Mouse (Mus musculus) activated CD4-positive, CD25-positive, alpha-beta regulatory T cell, adult 4 months (primary cell): Measurements from ENCODE around the gene Chil1. TPM values are rescaled to one million over a fixed set of nuclear protein-coding genes. Genes with fewer than 3 reads are reported as not detected.

Experiments used
- ATAC-seq: one replicate; pipeline ENCODE4 v1.8.0; 2017
- polyA plus RNA-seq, 2 experiments: library from polyadenylated mRNA; unstranded; fragments of 100-300 nt; shearing (Covaris generic); gene quantifications; one replicate each; pipeline ENCODE4 v1.2.1; 2017

The Chil1 gene
- polyA plus RNA-seq, 2 experiments from 2014 or later = not detected

DNA sequence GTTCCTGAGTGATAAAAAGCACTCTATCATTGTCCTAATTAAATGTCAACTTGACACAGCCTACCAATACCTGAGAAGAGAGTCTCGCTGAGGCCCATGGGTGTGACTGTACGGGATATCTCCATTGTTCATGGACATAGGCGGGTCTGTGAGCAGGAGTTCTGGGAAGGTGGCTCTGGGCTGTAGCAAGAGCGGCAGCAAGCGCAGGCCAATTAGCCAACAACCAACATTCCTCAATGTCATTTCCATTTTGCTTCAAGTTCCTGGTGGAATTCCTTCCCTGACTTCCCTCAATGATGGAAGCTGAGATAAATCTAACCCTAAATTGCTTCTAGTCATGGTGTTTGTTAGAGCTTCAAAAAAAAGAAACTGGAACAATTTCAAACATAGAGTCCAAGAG, 4.0 kb upstream of the Chil1 start:
- ATAC-seq = no peak

DNA sequence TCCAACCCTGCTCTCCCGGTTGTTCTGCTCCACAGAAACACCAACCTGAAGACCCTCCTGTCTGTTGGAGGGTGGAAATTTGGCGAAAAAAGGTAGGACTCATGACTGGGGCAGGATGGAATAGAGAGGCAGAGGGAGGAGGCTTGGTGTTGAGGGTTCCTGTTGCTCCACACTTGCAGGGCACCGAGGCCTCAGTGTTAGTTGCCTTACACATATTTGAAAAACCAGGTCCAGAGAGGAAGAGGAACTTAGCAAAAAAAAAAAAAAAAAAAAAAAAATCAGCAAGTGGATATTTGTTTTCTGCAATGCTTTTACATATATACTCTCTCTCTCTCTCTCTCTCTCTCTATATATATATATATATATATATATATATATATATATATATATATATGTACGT, 2.1 kb downstream of the Chil1 start:
- ATAC-seq = no peak

DNA sequence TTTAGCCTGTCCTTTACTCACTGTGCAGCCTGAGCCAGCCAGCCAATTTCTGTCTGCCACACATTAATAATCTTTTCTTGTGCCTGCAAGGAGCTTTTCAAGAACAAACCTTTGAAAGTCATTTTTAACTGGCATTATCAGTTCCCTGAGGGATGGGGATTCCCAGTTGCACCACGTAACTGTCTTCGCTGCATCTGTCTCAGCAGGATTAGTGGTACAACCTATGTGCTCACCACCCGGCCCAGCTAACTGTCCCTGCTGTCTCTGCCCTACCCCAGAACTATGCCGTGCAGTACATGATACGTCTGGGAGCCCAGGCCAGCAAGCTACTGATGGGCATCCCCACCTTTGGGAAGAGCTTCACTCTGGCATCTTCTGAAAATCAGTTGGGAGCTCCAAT, 6.2 kb downstream of the Chil1 start:
- ATAC-seq = no peak

DNA sequence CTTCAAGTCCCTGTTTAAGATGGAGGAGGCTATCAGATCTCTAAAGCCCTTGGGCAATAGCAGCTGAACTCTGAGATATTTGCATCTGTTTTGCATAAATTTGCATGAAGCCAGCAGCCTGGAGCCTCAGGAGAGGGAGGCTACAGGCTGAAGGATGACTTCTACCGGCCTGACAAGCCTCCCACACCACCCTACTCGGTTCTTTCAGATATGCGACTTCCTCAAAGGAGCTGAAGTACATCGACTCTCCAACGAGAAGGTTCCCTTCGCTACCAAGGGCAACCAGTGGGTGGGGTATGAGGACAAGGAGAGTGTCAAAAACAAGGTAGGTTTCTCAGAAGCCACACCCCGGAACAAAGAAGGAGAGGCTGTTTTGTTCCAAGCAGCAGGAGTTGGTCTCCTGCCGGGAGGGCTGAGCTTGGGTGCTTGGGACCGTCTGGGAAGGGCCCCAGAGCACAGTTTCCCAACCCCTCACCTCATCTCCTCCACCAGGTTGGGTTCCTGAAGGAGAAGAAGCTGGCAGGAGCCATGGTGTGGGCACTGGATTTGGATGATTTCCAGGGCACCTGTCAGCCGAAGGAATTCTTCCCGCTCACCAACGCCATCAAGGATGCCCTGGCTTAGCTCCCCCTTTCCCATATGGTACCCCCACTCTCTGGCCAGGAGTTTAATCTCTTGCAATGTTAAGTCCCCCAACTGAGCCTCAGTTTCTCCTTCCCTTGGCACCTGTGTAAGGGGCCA, 7.2 kb downstream of the Chil1 start:
- ATAC-seq = peak; percentile 40

DNA sequence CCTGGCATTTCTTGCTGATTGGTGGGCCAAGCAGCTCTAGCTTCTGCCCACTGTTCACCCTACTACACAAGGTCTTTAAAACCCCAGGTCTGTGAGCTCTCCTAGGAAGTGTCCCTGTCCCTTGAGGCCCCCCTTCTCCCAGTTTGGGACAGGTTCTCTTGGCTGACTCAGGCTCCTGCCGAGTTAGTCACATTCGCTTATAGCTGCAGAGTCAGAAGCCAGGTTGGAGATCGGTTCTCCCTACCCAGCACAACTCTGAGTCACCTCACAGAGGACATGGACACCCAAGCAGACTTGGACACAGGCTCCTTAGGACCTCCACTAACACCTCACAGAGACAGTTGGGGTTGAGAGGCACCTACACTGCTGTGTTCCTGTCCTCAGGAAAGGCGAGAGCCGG, 9.2 kb downstream of the Chil1 start:
- ATAC-seq = no peak

DNA sequence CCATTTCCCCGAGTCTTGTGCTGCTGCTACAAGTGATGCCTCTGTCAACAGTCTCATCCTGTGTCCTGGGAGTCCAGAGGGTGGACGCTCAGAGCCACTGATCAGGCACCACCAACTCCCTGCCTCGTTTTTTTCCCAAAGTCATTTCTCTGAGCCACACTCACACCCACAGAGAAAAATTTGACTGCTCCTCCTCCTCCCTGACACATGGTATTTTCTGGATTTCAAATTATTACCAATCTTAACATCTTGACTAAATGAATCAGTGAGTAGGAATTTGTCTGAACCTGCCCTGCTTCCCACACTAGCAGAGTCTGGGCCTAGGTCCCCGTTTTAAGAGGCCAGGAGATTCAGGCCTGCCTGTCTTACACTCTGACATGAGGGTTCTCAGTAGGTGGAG, 10.0 kb downstream of the Chil1 start:
- ATAC-seq = no peak

DNA sequence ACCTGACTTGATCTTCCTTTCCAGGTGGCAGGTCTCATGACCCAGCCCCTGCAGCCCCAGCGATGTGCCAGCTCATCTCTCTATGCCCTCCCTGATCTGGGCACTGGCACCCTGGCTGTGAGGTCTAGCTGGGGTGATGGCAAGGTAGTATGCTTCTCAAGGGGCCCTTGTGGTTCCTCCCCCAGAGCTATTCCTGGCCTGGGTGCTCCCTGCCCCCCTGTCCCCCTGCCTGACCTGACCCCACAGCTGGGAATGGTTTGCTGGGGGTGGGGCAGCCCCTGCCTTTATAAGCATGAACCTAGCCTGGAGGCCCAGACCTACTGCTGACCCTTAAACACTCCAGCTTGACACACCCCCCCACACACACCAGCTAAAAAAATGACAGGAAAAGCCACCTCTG, 11.2 kb downstream of the Chil1 start, which contains the start of gene Mybph:
Gene Mybph, plus strand, starts transcription at position 323 of the 400 bp plus-strand sequence.
- ATAC-seq = no peak

DNA sequence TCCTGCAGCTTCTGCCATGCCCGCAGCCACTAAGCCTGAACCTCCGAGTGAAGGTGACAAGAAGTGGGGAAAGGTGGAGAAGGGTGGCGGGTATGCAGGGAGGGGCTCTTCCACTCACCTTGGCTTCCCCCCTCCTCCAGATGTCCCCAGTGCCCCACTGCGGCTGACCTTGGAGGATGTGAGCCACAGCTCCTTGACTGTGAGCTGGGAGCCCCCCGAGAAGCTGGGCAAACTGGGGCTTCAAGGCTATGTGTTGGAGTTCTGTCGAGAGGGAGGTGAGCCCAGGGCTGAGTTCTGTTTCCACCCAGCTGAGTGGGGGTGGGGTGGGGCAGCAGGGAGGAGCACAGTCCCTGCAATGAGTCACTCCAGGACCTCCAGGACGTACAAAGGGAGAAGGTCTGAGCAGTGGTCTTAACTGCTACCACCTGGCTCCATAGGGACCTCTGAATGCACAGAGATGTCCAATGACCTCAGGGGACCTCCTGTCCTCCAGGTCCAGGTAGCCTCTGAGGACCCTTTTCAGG, 11.8 kb downstream of the Chil1 start:
- ATAC-seq = no peak

DNA sequence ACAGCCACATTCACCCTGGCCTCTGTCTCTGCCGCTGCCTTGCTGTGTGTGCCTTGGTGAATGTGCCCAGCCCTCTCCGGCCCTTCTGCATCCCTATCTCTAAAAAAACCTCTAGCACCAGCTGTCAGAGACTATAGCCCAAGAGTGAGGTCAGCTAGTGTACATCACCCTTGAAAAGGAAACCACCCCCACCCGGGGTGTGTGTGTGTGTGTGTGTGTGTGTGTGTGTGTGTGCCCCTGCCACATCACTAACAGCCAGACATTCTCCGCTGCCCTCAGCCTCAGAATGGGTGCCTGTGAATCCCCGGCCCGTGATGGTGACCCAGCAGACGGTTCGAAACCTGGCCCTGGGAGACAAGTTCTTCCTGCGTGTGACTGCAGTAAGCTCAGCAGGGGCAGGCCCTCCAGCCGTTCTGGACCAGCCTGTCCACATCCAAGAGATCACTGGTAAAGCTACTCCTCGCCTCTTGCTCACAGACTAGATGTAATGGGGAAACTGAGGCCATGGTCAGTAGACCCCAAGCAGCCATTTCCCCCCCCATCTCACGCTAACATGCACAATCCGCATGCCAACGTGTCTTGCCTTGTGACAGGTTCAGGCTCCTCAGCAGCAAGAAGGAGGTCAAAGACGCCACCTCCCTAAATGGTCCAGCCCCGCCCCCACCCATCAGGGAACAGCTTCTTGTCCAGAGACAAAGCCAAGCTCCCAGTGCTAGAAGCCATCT, 12.5 kb downstream of the Chil1 start:
- no peak for ATAC-seq

DNA sequence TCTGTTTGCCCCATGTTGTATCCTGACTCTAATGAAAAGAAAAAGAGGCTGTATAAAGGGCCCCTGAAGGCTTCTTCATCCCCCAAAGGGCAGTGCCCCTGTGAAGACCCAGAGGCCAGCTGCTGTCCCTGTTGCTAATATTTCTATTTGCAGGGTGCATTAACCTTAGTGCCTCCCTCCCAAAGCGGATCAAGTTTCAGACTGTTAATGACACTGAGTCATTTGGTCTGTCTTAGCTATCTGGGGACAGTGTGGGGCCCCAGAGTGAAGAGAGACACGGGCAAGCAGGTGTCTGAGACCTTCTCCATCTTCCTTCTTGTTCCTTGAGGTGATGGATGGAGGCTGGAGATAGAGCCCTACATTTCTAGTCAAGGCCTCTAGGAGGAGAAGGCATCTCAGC, 13.1 kb downstream of the Chil1 start:
- ATAC-seq = no peak

DNA sequence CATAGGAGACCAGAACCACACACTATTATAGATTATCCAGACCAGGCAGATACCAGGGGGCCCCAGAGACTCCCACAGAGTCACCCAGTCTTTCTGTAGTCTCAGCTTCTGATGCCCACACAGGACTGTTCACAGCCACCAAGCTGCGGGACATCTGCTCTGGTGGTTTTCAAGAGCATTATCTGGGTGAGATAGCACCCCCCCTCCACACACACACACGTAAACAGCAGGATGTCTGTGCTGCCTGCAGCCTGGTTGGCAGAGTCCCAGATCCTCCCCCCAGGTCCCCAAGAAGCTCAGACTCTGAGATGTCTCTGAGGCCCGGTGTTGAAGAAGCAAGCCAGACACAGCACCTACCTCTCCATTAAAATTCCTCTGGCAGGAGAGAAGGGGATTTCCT, 13.6 kb downstream of the Chil1 start:
- peak; percentile 40 for ATAC-seq

DNA sequence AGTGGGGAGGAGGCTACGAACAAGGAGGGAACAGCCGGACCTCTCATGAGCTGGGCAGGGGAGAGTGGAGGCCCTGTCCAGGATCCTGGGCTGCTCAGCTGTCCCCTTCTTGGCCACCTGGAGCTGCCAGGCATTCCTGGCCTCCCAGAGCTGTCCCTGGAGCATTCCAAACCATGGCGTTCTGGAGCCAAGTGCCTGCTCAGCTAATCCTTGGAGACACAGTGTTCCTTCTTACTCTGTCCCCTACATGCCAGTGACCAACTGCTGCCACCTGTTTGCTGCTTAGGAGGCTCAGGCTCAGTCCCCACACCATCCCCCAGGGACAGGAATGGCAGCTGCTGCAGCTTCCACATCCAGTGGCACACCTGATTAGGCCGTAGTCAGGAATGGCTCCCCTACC, 14.0 kb downstream of the Chil1 start:
- no peak for ATAC-seq

DNA sequence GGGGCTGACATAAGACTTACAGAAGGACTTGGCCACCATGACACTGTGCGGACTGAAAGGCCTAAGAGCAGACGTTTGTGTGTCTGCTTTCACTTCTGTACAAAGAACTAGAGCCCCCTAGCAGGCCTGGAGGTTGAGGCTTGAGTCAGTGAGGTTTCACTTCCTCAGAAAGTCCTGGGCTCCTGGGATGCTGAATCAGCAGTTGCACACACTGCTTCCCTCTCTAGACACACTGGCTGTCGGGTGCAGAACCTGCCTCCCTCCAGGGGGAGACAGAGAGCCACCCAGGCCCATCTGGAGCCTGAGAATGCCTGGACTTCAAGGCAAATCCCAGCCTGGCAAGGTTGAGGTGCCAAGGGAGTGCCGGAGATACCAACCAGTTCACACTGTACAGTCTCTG, 14.4 kb downstream of the Chil1 start:
- ATAC-seq = peak; percentile 75

DNA sequence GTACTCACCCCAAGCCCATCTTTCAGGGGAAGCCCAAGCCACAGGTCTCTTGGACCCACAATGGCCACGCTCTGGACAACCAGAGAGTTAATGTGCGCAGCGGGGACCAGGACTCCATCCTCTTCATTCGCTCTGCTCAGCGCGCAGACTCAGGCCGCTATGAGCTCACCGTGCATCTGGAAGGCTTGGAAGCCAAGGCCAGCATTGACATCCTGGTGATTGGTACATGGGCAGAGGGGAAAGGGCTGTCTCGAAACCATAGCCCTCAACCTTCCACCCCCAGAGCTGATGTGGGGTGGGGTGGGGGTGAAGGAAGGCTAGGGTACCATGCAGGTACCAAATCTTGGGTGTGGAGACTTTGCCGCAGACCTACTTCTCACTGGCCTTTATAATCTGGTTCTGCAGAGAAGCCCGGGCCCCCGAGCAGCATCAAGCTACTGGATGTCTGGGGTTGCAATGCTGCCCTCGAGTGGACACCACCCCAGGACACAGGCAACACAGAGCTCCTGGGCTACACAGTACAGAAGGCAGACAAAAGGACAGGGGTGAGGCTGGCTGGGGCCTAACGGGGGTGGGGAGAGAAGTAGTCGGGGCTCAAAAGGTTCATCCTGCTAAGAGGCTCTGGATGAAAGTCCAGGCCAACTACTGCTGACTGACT, 15.5 kb downstream of the Chil1 start:
- ATAC-seq = no peak

DNA sequence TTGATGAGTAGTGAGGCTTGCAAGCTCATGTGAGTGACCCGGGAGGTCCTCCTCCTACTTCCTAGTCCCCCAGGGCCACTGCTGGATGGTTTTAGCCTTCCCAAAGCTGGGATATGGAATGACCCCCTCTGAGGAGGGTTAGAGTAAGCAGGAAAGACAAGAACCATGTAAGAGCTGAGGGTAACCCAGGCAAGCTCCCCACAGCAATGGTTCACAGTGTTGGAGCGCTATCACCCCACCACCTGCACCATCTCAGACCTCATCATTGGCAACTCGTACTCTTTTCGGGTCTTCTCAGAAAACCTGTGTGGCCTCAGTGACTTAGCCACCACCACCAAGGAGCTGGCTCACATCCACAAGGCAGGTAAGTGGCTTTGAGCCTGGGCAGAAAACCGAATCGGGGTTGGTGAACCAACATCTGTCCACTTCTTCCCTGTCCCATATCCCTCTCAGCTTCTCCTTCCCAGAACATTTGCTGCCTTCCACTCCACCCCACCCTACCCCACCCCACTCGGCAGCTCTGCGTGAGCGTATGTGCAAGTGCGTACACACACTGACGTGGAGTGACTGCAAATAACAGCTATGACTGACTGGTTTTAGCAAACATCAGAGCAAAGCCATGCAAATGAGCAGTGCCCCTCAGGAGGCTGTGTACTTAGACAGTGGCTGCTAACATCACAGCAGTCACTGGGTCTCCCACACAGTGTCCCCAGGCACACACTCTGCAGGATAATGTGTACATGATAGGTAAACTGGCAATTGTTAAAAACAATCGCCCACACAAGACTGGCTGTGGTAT, 16.4 kb downstream of the Chil1 start:
- ATAC-seq = no peak

DNA sequence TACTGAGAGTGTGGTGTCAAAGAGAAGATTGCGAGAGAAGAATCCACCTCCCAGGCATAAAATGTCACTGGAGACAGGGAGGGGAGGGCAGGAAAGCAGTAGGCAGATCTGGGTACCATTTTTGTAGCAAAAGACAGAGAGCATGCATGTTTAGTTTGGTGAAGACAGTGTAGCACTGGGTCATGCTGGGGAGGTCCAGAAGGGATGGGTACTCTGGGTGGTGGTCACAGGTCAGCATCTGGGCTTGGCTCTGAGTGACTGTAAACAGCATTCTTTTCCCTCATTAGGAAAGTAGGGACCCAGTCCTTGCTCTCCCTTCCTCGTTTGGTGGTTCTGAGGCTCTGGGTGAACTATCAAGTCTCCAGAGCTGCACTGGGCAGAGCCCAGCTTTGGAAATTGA, 18.5 kb downstream of the Chil1 start:
- no peak for ATAC-seq

DNA sequence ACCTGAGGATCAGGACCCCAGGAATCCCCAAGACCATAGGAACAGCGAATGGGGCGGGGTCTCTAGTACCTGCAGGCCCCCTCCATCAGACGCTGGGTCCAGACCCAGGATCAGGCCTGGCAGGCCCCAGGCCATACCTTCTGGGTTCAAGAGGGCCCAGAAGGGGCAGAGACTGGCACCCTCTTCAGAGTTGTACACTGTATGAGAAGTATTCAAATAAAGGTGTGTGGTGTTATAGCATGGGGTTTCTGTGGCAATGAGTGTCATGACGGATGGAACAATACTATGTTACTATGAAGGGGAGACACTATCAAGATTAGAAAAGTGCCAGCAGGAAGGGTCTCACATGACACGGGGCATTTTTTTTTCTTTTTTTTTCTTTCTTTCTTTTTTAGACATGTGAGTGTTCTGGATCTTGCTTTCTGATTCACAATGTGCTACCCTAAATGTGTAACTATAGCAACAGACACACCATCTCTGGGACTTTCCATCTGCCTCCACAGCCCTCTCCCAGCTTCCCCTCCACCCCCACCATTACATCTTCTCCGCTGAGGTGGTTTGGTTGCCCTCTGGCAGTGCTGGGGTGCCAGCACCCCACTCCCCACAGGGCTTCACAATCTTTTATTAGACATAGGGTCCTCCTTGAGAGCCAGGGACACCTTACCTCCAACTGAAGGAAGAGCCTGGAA, 19.2 kb downstream of the Chil1 start:
- peak; percentile 47 for ATAC-seq

DNA sequence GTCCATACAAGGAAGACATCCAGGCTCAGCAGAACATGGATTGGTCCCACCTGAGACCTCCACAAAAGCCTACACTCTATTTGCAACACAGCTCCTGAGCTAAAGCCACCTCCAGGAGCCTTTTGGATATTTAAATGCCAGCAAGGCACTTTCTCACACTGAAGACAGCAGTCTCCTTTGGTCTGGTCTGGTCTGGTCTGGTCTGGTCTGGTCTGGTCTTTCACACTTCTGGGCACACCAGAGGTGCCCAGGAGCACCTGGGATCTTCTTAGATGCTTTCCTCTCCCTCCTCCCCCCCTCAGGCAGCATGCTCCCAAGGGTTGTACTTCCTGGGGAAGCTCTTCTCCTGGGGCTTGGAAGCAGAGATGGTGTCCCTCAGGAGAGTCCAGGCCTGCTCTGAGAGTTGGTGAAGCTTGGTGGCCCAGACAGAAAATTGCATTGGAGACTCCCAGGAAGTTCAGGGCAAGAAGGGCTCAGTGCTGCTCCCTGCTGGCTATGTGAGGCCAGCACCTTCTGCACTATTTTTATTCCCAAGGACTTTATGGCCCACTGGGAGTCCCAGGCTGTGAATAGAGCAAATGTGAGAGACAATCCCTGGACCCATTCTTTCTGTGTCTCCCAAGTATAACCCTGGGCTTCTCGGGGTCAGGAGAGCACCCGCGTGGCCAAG, 19.9 kb downstream of the Chil1 start:
- ATAC-seq = peak; percentile 36

DNA sequence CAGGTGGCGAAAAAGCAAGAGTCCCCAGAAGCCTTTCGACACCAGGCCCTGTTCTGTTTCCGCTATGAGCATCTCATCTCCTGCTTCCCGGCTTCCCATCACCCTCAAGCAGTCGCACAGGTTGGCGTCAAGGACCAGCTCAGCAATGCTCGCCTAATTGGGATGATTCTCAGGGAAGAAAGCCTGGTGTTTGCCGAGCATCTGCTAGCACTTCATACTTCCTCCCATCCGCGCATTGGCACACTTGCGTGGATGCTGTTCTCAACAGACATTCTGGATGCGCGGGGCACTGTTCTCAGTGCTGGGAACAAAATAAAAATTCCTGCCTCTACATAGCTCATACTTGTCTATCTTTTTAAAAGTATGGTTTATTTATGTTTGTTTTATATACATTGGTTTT, 22.3 kb downstream of the Chil1 start:
- no peak for ATAC-seq

DNA sequence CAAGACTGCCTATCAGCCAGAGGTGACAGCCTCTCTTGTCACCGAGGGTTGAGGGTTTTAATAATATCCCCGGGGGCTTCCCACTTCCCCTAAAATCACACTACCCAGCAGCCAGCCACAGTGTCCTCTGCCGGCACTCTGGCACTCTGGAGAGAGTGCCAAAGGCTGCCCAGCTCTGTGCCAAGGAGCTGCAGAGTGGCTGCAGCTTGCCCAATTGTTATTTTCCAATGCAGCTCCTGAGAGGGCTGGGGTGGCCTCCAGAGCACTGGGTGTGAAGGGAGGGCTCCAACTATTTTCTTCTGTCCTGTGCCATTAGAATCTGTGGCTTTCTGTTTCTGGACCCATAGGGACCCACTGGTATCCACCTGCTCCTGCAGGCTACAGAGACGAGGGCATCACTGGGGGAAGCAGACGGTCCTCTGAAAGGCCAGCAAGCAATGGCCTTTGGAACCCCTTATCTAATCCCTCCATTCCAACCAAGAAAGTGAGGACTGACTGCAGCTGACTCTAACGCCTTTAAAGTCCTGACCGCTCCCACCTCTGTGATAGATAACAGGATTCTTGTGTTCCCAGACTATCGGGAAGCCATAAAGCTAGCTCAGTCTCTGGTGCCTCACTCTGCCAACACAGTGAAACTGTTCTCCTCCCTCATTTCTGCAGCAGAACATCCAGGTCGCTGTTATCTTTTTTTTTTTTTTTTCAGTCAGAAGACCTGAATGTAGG, 23.5 kb downstream of the Chil1 start:
- no peak for ATAC-seq

DNA sequence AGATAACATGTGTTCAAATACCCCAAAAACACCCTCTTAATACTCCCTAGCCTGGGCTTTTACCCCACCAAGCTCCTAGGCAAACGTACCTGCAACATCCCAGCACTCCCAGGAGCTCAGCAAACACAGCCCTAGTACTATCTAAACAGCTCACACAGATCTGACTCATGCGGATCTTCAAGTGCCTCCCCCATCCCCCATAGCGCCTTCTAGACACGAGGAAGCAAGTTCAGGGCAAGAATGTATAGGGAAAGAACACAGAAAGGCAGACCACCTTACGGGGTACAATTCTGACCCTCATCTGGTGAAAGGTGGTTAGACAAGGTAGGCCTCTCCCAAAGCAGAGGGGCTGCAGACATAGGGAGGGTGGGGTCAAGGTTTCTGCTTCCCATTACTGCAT, 24.1 kb downstream of the Chil1 start:
- ATAC-seq = no peak
